Mouse (Mus musculus) kidney, postnatal 0 days (tissue): ENCODE data around the gene Cdkn2d. TPM values are rescaled to one million over a fixed set of nuclear protein-coding genes. Genes with fewer than 3 reads are reported as not detected.

ENCODE experiments used
- ATAC-seq: fragments of 200-750 bp; cut with Nextera tagmentation; replicated peaks from 2 replicates; pipeline ENCODE4 v1.8.0; 2017; ENCODE audit warnings: low read depth, moderate number of reproducible peaks, moderate TSS enrichment, moderate library complexity; ENCODE audit not compliant: low FRiP score
- DNase-seq: peaks from one replicate; pipeline ENCODE4 v3.0.0-alpha.2; 2016; ENCODE audit warnings: low spot score
- H3K27ac ChIP-seq: fragments of 300-500 bp; sonication (generic); 2 replicates; pipeline ENCODE4 v1.5.1; 2014; ENCODE audit warnings: mild to moderate bottlenecking
- H3K27me3 ChIP-seq: fragments of 300-500 bp; sonication (generic); 2 replicates; pipeline ENCODE4 v1.6.1; 2014; ENCODE audit warnings: low read length, mixed read lengths; ENCODE audit not compliant: insufficient read depth
- H3K36me3 ChIP-seq: fragments of 300-500 bp; sonication (generic); 2 replicates; pipeline ENCODE4 v1.6.1; 2014; ENCODE audit warnings: low read length, mixed read lengths; ENCODE audit not compliant: insufficient read depth
- H3K4me1 ChIP-seq: fragments of 300-500 bp; sonication (generic); replicated peaks from 2 replicates; pipeline ENCODE4 v1.6.1; 2014; ENCODE audit warnings: antibody characterized with exemption, low read length, mixed read lengths; ENCODE audit not compliant: insufficient read depth
- H3K4me2 ChIP-seq: fragments of 300-500 bp; sonication (generic); 2 replicates; pipeline ENCODE4 v1.6.1; 2014; ENCODE audit warnings: mild to moderate bottlenecking, low read length, moderate library complexity, mixed read lengths
- H3K4me3 ChIP-seq: fragments of 300-500 bp; sonication (generic); replicated peaks from 2 replicates; pipeline ENCODE4 v1.5.1; 2014; ENCODE audit warnings: low read depth, low read length
- H3K9ac ChIP-seq: fragments of 300-500 bp; sonication (generic); 2 replicates; pipeline ENCODE4 v1.6.1; 2014; ENCODE audit warnings: low read depth, low read length
- H3K9me3 ChIP-seq: fragments of 300-500 bp; sonication (generic); replicated peaks from 2 replicates; pipeline ENCODE4 v1.6.1; 2016; ENCODE audit warnings: low read length, inconsistent platforms, mixed read lengths
- CTCF ChIP-seq: IDR thresholded peaks from 2 replicates; pipeline ENCODE4 v1.5.1; 2016; ENCODE audit warnings: antibody characterized with exemption, low read depth, mild to moderate bottlenecking, moderate library complexity
- WGBS: fragments of 180-500 bp; shearing (Covaris S2); extraction: QIAGEN DNeasy Blood & Tissue Kit; methylation state at CpG from one replicate; pipeline ENCODE4 v1.1.7; 2014; 5-methylcytosine and 5-hydroxymethylcytosine counted together
- polyA plus RNA-seq: library from polyadenylated mRNA; unstranded; fragments of >200 nt; fragmentation: Nextera tagmentation; extraction: Ambion mirVana; gene quantifications from 2 replicates; pipeline ENCODE4 v1.2.1, GENCODE M21; 2015

Gene Cdkn2d
- polyA plus RNA-seq, 1 experiment from 2014 or later: 31.4 TPM

DNA sequence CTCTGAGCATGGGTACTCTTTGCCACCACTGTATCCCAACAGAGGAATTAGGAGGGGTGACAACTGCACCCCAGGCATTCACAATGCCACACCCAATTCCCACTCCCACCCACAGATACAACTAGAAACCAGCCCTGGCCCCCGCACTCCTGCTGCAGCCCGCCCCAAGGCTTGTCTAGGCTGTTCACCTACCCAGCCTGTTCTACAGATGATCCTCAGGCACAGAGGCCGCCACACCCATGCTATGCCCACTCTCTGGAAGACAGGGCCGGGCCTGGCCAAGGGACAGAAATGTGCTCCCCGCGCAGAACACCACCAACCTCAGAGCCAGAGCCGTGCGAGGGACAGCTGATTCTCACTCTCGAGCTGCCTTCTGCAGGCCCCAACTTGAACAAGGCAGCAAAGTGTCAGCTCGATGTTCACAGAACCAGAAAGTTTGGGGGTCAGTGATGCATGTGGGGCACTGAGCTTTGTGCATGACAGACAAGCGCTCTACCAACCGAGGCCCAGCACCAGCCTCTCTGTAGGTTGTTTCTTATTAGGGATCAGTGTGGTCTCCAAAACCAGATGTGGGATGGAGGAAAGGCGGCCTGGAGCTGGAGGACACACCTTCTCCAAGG is 40.0 kb downstream of the Cdkn2d start:
- H3K4me3 ChIP-seq: no peak overlapping the region
- no peak overlapping the region for H3K27ac ChIP-seq
- no peak overlapping the region for H3K9ac ChIP-seq
- WGBS: 59% methylated on average over 13 of the region's 13 CpGs
- no peak for TF ChIP-seq CTCF
- no peak for ATAC-seq
- peaks cover 38% of the 10 kb centered on the region for H3K27me3 ChIP-seq
- DNase-seq: no peak
- H3K4me1 ChIP-seq: no peaks in the 10 kb centered on the region; the same call in 1 of the 2 replicates
- no peaks in the 10 kb centered on the region for H3K9me3 ChIP-seq
- no peak overlapping the region for H3K4me2 ChIP-seq
- H3K36me3 ChIP-seq: no peaks in the 10 kb centered on the region

DNA sequence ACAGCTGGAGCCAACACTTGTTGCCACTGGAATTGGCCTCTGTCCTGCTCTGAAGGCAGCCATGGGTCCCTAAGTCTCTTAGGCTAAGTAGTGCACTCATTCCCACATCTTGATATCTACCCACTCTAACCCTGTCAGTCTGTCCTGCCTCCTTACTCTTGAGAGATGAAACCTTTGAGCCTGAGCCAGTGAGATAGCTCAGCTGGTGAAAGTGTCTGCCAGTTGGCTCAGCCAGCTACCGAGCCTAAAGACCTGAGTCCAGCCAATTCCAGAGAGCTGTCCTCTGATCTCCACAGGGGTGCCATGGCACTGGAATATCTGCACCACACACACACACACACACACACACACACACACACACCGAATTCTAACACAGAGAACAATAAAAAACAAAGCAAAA is 40.7 kb downstream of the Cdkn2d start:
- H3K27ac ChIP-seq: no peak overlapping the region
- TF ChIP-seq CTCF: no peak
- 58% methylated on average over 2 of the region's 2 CpGs for WGBS

DNA sequence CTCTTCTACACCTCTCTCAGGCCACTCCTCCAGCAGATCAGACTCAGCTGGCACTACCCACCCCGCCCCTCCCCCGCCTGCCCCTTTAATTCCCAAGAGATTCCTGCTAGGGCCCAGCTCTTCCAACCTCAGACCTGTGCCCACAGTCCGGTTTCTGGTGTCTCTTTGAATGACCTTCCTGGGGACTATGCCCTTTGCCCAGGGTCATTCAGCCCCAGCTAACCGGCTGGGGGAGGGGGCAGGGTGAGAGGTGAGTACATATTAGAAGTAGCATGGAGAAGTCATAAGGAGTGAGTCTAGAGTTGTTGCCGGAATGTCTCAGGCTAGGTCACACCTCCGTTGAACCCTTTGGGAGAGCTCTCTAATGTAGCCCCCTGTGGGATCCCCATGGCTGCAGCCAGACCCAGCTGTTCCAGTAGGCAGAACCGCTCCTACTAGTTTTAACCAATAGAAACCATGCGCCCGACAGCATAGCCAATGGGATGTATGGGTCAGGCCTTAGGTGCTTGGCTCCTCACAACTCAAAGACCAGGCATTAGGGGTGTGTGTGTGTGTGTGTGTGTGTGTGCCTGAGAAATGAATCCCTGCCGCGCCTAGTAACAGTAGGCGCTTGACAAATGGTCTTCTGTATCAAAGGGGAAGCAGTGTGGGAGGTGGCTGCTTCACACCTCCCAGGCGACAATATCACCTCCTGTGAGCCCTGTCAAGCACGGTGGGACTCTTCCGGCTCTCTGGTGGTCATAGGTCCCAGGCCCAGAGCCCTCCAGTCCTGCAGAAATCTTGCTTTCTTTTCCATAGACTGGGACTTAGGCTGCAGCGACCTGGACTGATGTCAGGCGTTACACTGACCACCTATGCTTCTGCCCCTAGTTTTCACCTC is 41.3 kb downstream of the Cdkn2d start:
- ATAC-seq (0 out of 2 replicates have a peak, but pooled peaks have one; percentile 7), DNase-seq (no peak)
- WGBS: 18% methylated on average over 17 of the region's 17 CpGs
- no peak overlapping the region for H3K4me2 ChIP-seq
- H3K4me3 ChIP-seq: no peak overlapping the region
- H3K4me1 ChIP-seq: peaks cover under 1% of the 10 kb centered on the region; the same call in 1 of the 2 replicates
- H3K27ac ChIP-seq: no peak overlapping the region
- no peak for TF ChIP-seq CTCF
- H3K36me3 ChIP-seq: no peaks in the 10 kb centered on the region
- H3K27me3 ChIP-seq: peaks cover 45% of the 10 kb centered on the region
- H3K9me3 ChIP-seq: no peaks in the 10 kb centered on the region
- H3K9ac ChIP-seq: no peak overlapping the region

More for the DNA sequence above, 40.7 kb downstream of the Cdkn2d start:
- no peaks in the 10 kb centered on the region; the same call in 1 of the 2 replicates for H3K4me1 ChIP-seq
- ATAC-seq (no peak), DNase-seq (no peak)
- H3K9me3 ChIP-seq: no peaks in the 10 kb centered on the region
- H3K27me3 ChIP-seq: peaks cover 43% of the 10 kb centered on the region
- H3K4me2 ChIP-seq: no peak overlapping the region
- H3K9ac ChIP-seq: no peak overlapping the region
- no peaks in the 10 kb centered on the region for H3K36me3 ChIP-seq
- no peak overlapping the region for H3K4me3 ChIP-seq

DNA sequence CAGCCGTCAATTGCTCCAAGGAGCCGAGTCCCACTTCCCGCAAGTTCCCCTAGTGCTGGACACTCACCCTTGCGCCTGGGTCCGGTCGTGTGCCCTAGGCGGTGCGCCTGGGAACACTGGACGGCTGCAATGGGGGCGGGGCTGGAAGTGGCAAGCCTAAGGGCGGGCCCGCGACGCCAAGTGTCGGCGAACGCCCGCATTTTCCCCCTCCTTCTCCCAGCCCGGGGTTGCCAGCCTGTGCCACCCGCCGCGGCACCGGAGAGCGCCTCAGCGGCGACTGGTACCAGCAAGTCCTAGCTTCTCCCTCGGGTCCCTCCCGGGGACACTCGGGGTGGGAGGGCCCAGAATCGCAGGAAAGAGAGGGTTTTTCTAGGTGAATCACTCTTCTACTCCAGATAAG is 42.9 kb downstream of the Cdkn2d start, which contains the start of gene S1pr5:
TSS of gene S1pr5 (minus strand) at position 118 of the 400 bp plus-strand sequence.
- DNase-seq (no peak), ATAC-seq (0 out of 2 replicates have a peak, but pooled peaks have one; percentile 44)
- H3K9ac ChIP-seq: no peak within 1 kb of the TSS
- no peak for TF ChIP-seq CTCF
- H3K36me3 ChIP-seq: no peaks in the 10 kb centered on the region
- no peaks in the 10 kb centered on the region for H3K9me3 ChIP-seq
- peak within 1 kb of the TSS; percentile 21; the same call in 1 of the 2 replicates for H3K4me3 ChIP-seq
- peaks cover 12% of the 10 kb centered on the region; the same call in 1 of the 2 replicates for H3K4me1 ChIP-seq
- H3K27me3 ChIP-seq: peaks cover 60% of the 10 kb centered on the region
- H3K4me2 ChIP-seq: peak within 1 kb of the TSS; percentile 47
- WGBS: 1% methylated on average over 30 of the region's 30 CpGs
- no peak within 1 kb of the TSS for H3K27ac ChIP-seq

DNA sequence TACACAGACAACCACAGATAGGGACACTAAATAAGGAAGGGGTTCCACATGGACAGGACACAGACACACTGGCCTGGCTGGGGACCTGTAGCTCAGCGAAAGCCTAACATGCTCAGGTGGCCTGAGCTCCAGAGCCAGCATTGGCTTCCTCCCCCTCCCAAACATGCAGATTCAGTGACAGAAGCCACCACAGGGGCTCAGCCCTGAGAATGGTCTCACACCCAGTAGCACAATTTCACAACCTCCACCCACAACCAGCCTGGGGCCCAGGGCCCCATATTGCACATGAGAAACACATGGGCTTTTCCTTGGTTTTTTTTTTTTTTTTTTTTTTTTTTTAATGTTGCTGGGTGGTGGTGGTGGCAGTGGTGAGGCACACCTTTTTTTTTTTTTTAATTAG is 44.9 kb downstream of the Cdkn2d start:
- 86% methylated on average over 1 of the region's 1 CpGs for WGBS
- no peak overlapping the region for H3K27ac ChIP-seq
- H3K4me1 ChIP-seq: peaks cover 12% of the 10 kb centered on the region; the same call in 1 of the 2 replicates
- ATAC-seq: no peak
- H3K36me3 ChIP-seq: no peaks in the 10 kb centered on the region
- no peak overlapping the region for H3K4me3 ChIP-seq
- no peak overlapping the region for H3K9ac ChIP-seq
- no peaks in the 10 kb centered on the region for H3K9me3 ChIP-seq
- peaks cover 66% of the 10 kb centered on the region for H3K27me3 ChIP-seq
- no peak for DNase-seq
- H3K4me2 ChIP-seq: no peak overlapping the region
- no peak for TF ChIP-seq CTCF

DNA sequence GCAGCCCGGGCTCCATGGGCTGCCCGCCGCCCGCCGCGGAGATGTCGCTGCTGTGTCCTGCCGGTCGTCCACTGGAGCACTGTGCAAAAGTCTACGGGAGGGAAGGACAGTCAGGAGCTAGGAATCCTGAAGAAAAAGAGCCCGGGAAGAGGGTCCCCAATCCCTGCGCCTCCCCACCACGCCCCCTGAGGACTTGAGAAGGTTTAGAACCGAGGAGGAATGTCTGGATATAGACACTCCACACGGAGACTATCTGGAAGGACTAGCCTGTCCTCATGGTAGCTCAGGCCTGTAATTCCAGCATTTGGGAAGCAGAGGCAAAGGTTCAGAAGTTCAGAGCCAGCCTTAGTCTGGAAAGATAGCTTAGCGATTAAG is 46.1 kb downstream of the Cdkn2d start:
- Histone ChIP-seq H3K4me1 (peaks cover 12% of the 10 kb centered on the region; the same call in 1 of the 2 replicates), H3K4me2 (peak overlapping the region; percentile 79), H3K27ac (no peak overlapping the region), H3K36me3 (no peaks in the 10 kb centered on the region), H3K27me3 (peaks cover 60% of the 10 kb centered on the region), H3K9me3 (no peaks in the 10 kb centered on the region), H3K9ac (no peak overlapping the region), H3K4me3 (peak overlapping the region; percentile 42)
- TF ChIP-seq CTCF: no peak
- WGBS: 3% methylated on average over 16 of the region's 16 CpGs
- DNase-seq (no peak), ATAC-seq (no peak)
